Mouse (Mus musculus) left cerebral cortex, postnatal 10 days (tissue): ENCODE data around the gene Pex6. TPM values are rescaled to one million over a fixed set of nuclear protein-coding genes. Genes with fewer than 3 reads are reported as not detected.
A peak's percentile ranks its signal among the peaks of the same experiment; 100 is the strongest.

Source experiments
- DNase-seq, 2 experiments: peaks; one replicate each; pipeline ENCODE4 v3.0.0; 2021 to 2022; ENCODE audit warnings: low spot score in 2 of 2, mixed read lengths in 1 of 2; ENCODE audit errors: extremely low spot score in 1 of 2
- intact Hi-C: fragments of 180-260 bp; cut with DNase I; formaldehyde crosslinking; loops from one replicate; pipeline ENCODE4 v1.15.1; 2025
- total RNA-seq, 2 experiments: library from RNA; stranded (reverse); gene quantifications; 2 replicates each; pipeline ENCODE4 v1.2.3; 2021

The Pex6 gene
- total RNA-seq, 2 experiments from 2014 or later, result 28.9 to 29.4 TPM

- intact Hi-C loops, result no loop called here
- DNase-seq, result no peak
Observed at GRCm38 (mm10) chr17:46725731-46726645, 14.7 kb downstream of the Pex6 start.

- intact Hi-C loops, result no loop called here
- no peak for DNase-seq
Observed at GRCm38 (mm10) chr17:46727271-46727670, 16.0 kb downstream of the Pex6 start.

GRCm38 (mm10) chr17:46728021-46728420, 16.8 kb downstream of the Pex6 start:
- intact Hi-C loops, result no loop called here
- no peak for DNase-seq

DNA sequence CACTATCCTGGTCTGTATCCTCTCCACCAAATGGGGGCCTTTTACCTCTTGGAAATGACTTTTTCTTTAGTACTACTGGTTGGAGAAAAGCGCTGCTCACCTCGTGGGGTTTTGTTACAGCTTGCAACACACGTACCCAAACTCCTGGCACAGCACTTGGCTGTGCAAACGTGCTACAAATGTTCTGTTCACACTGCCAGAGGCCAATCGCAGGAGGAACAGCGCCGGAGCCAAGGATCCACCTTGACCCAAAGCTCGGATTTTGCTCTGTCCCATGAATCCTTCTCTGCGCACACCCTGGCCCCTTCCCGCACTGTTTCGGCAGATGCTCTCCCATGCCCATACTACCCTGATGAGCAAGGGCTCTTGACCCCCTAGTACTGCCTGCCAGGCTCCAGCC, 17.2 kb downstream of the Pex6 start:
- no peak for DNase-seq
- intact Hi-C loops, result no loop called here

- no peak for DNase-seq
- intact Hi-C loops, result no loop called here
Observed at GRCm38 (mm10) chr17:46728904-46729318, 17.6 kb downstream of the Pex6 start, which contains the start of gene Gnmt. TSS of gene Gnmt (minus strand) at chr17:46729168.

DNA sequence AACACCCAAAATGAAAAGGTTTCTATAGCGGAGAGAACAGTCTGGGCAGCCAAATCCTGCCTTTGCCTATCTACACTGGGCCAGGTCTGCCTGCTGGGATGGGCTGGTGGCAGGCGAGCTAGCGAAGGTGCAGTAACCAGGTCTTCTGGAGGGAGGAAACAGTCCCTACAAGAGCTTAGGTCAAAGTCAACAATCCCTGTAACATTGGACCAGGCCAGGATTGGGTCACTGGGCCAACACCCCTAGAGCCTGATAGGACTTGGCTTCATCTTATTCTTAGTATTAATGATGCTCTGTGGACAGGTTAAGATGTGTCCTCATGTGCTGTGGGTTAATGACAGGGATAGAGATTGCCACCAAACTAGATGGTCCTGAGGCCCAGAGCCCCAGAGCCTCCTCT, 22.8 kb downstream of the Pex6 start:
- intact Hi-C loops, result no loop called here
- no peak for DNase-seq

DNA sequence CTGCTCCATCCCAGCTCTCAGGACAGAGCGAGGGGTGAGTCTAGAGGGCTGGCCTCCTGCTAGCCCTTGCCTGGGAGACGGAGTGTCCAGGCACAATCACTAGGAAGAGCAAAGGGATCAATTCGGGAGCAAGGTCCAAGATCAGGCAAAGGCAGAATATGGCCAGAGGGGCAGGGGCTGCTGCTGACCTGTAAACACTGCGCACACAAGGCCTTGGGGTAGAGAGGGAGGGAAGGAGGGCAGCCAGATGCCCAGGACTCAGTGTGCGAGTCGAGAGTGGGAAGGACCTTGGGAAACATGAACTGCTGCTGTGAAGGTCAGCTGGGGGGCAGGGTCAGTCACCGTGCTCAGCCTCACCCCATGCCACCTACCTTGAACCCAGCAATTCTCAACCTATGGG, 24.0 kb downstream of the Pex6 start:
- no peak for DNase-seq
- intact Hi-C loops, result no loop called here

DNA sequence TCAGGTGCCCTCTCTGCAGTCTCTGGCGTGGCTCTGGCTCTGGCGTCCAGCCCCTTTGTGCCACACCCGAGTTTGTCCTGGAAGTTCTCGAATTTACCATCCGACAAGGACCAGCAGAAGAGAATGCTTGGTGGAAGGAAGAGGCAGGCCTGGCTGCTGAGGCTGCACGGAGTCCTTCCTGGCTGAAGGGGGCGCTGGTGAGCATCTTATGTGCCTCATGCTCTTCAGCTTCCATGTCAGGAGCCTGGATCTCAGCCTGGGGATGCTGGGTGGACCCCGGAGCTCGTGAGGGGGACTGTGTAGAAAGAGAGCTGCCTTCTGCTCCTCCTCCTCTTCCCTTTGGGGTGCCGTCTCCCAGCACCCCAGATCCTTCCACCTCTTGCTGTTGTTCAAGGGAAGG, 24.9 kb downstream of the Pex6 start:
- DNase-seq, result peak in 1 of 2 experiments; percentile 45
- intact Hi-C loops, result no loop called here

DNA sequence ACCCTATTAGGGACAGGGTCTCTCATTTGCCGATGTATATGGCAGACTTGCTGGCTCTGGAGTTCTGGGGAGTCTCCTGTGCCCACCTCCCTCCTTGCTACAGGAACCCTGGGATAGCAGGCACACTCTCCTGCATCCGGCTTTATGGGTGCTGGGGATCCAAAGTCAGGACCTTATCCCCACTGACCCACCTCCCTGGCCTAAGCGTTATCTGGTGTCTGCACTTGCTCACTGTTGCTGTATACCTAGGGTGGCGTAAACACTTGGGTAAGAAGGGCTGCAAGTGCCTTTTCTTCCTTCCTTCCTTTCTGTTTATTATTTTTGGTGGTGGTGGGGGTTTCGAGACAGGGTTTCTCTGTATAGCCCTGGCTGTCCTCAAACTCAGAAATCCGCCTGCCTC, 30.0 kb downstream of the Pex6 start:
- no peak for DNase-seq
- intact Hi-C loops, result no loop called here

DNA sequence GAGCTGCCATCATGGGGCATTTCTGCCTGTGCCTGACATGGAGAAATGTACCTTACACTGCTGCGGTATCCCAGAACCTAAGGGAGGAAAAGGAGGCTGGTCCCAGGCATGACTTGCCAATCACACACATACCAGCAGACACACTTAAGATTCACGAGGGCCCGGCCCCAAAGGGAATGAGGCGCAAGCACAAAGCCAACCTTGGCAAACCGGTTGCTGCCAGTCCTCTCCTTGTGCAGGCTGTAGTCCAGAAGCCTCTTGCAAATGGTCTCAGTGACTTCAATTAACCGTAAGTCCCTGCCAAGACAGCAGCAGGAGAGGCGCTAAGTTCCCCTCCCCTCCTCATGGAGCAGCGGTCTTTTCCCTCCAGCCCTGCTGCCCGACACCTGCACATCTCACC, 31.7 kb downstream of the Pex6 start:
- DNase-seq, result no peak

DNA sequence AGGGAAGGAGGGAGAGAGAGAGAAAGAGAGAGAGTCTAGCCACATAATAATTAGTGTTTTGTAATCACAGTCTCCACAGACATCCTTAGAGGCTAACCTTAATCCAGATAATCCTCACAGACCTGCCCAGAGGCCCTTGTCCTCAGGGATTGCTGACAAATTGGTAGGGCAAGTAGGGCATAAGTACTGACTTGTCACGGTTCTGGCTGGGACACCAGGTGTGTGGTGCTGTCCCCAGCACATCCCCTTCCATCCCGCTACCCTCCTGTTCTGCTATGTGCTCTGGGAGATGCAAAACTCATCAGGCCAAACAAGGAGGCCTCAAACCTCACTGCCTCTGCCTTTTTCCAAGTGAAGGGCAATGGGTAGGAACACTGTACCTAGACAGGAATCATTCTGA, 34.2 kb downstream of the Pex6 start:
- DNase-seq, result no peak
- intact Hi-C loops, result no loop called here

More for the DNA sequence above, 31.7 kb downstream of the Pex6 start:
- intact Hi-C loops, result no loop called here

DNA sequence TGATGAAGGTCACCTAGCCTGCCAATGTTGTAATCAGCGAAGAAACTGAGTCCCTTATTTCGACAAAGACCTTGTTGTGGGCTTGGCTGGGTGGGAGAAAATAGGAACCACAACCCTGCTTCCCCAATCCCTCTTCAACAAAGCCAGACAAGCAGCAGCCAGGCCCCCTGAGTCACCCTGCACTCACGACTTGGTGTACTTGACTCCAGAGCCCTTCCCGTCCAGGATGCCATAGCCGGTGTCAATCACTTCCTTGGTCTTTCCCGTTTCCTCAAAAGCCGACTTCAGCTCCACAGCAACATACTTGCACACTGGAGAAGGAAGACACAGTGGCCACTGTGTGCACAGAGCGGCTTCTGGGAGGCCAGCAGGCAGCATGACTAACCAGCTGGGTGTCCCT, 36.0 kb downstream of the Pex6 start:
- no peak for DNase-seq
- intact Hi-C loops, result no loop called here

- intact Hi-C loops, result no loop called here
Observed at GRCm38 (mm10) chr17:46747806-46748205, 36.5 kb downstream of the Pex6 start.

GRCm38 (mm10) chr17:46749282-46749681, 38.0 kb downstream of the Pex6 start:
- intact Hi-C loops, result no loop called here
- DNase-seq, result no peak

More at GRCm38 (mm10) chr17:46747806-46748205, 36.5 kb downstream of the Pex6 start:
- no peak for DNase-seq

DNA sequence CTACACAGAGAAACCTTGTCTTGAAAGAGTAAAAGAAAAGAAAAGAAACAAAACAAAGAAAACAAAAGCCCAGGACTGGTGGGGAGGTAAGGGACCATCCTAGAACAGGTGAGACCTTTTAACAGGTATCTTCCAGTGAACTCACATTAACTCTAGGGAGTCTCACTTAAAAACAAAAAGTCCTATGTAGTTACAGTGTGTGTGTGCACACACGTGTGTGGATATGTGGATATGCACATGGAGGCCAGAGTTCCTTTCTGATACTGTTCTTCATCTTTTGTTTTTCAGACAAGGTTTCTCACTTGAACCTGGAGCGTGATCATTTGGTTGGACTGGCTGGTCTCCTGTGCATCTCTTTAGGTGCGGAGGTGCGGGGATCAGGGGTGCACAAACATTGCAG, 39.3 kb downstream of the Pex6 start:
- DNase-seq, result no peak
- intact Hi-C loops, result no loop called here

- intact Hi-C loops, result no loop called here
- DNase-seq, result peak in 1 of 2 experiments; percentile 51
Observed at GRCm38 (mm10) chr17:46751056-46751793, 40.0 kb downstream of the Pex6 start.

DNA sequence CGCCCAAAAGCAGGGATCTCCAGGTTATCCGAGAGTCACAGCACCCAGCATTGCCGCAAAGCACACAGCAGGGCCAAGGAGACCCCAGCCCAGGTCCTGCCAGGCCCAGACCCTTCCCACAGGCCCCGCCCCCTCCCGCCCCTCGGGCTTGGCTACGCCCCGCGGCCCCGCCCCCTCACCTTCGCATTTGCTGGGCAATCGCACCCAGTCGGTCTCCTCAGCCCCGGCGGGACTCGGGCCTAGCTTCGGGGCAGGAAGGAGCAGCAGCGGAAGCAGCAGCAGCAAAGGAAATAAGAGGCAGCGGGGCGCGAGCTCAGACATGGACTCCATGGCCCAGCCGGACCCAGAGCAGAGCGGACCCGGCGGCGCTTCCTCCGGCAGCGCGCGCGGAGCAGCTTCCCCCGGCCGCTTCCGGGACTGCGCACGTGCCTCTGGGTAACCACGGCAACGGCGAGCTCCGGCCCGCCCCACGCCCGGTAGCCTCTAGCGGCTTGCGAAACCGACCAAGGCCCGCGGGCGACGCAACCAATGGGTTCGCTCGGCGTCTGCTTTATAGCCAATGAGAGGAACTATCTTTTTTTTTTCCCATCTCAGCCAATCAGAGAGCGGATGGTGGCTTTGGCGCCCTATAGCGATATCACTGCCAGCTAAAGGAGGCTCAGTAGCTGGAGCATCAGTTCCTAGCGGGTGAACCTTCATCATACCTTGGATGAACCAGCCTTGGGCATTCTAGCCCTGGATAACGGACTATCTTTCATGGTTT, 40.7 kb downstream of the Pex6 start, which contains the start of gene Cnpy3:
Cnpy3 (minus strand) TSS at position 421 of the 763 bp plus-strand sequence.
- intact Hi-C loops, result no loop called here
- DNase-seq, result peak; percentile 99 to 100

DNA sequence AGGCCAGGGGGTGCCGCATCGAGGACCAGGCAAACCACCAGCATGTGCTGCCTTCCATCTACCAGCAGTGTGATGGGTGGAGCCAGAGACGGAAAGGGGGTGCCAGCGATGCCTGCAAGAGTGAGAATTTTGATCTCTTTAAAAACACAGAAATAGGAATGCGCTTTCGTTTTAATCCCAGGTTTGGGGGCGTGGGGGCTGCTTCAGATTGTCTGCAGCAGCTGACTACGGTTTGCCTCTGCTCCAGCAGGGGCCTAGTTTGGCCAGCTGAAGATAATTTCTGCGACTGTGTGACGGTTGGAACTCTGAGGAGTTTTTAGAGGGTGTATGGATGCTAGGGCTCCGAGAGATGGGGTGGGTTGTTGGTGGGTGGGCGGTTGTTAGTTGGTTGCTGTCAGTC, 47.5 kb downstream of the Pex6 start:
- intact Hi-C loops, result no loop called here
- DNase-seq, result no peak

DNA sequence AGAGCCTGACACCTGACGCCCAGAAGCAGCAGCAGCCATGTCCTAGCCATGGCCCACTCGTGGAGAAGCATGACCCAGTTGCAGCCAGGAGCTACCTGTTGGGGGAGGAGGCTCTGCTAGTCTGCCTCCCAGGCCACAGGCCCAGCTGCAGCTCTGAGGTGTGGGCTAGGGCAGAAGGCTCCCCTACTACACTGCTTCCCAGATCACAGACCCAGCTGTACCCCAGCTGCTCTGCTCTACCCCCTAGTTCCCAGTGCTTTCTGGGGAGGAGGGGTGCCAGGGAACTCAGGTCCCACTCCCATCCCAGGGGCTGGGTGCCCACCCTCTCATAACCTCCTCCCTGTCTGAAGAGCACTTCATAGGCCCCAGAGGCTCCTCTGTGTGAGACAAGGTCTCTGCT, 52.3 kb downstream of the Pex6 start, which contains the start of gene Ptcra:
Ptcra (minus strand) TSS at position 169 of the 400 bp plus-strand sequence.
- intact Hi-C loops, result no loop called here

More for the DNA sequence above, 52.3 kb downstream of the Pex6 start, which contains the start of gene Ptcra:
- no peak for DNase-seq
